Mouse (Mus musculus): ENCODE results near the gene F2rl1.

F2rl1 gene

DNA sequence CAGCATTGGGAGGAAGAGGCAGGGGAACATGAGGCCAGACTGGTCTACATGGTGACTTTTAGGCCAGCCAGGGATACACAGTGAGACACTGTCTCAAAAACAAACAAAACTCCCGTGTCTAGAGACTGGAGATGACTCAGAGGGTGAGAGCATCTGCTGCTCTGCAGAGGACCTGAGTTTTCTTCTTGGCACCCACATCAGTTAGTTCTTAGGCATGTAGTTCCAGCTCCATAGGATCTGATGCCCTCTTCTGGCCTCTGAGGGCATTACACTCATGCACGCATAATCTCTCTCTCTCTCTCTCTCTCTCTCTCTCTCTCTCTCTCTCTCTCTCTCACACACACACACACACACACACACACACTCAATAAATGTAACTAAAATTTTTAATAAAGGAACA lies 54.1 kb downstream of the F2rl1 start:
- DNase-seq (ENCODE audit: extremely low read depth, low read depth): no peak
